Comparison of ENCODE assay signal across 10 mouse cellular contexts in genomic region chr1:14503881-14504742, GRCm38 (mm10).
A peak's percentile ranks its signal among the peaks of the same experiment; 100 is the strongest.
DNase-seq lines count a peak whose midpoint lies in the region; ATAC-seq lines count a peak whose summit lies in the region.
"Had no signal": no experiment of that assay in that cellular context is flagged by ENCODE, and none has a peak within 500 bp of the region (broad histone marks: within the 10 kb centered on the region; RNA-seq: fewer than 3 reads in every experiment).

No protein-coding gene starts in this region.

- 0 out of 2 replicates have a peak overlapping the region, but pooled peaks have one; percentile 7 for H3K9ac ChIP-seq in kidney, embryonic 14.5 days (ENCODE audit: low read depth, low read length)
- peak overlapping the region; percentile 37; the same call in 1 of the 2 replicates for H3K9ac ChIP-seq in embryonic facial prominence, embryonic 12.5 days
- no peak overlapping the region for H3K9ac ChIP-seq in intestine, embryonic 15.5 days
- no peak overlapping the region for H3K9ac ChIP-seq in liver, embryonic 12.5 days

- no peak for DNase-seq in kidney, adult 11 months
- peak; percentile 77 for DNase-seq in MN1 (ENCODE audit: low spot score)
- DNase-seq: kidney, adult 9 months had no signal

- H3K36me3 ChIP-seq in kidney, embryonic 14.5 days (ENCODE audit: control insufficient read depth, insufficient read depth, low read length): no peaks in the 10 kb centered on the region
- H3K36me3 ChIP-seq in embryonic facial prominence, embryonic 12.5 days: no peaks in the 10 kb centered on the region
- H3K36me3 ChIP-seq in intestine, embryonic 15.5 days: no peaks in the 10 kb centered on the region
- H3K36me3 ChIP-seq in liver, embryonic 12.5 days: no peaks in the 10 kb centered on the region

- peak overlapping the region; percentile 33 for H3K4me2 ChIP-seq in kidney, embryonic 14.5 days (replicated peaks; ENCODE audit: low read depth, low read length)
- peak overlapping the region; percentile 90 for H3K4me2 ChIP-seq in embryonic facial prominence, embryonic 12.5 days (replicated peaks)
- H3K4me2 ChIP-seq in intestine, embryonic 15.5 days (replicated peaks): 0 out of 2 replicates have a peak overlapping the region, but pooled peaks have one; percentile 1
- no peak overlapping the region for H3K4me2 ChIP-seq in liver, embryonic 12.5 days

- H3K27me3 ChIP-seq in kidney, embryonic 14.5 days (ENCODE audit: control insufficient read depth, insufficient read depth, low read length): peaks cover 34% of the 10 kb centered on the region
- peaks cover 12% of the 10 kb centered on the region; the same call in 1 of the 2 replicates for H3K27me3 ChIP-seq in embryonic facial prominence, embryonic 12.5 days
- peaks cover 30% of the 10 kb centered on the region for H3K27me3 ChIP-seq in intestine, embryonic 15.5 days (replicated peaks)
- peaks cover 70% of the 10 kb centered on the region for H3K27me3 ChIP-seq in liver, embryonic 12.5 days (replicated peaks)

- H3K4me3 ChIP-seq in kidney, embryonic 14.5 days (ENCODE audit: low read length): peak overlapping the region; percentile 17; the same call in 1 of the 2 replicates
- peak overlapping the region; percentile 32 for H3K4me3 ChIP-seq in embryonic facial prominence, embryonic 12.5 days
- H3K4me3 ChIP-seq in intestine, embryonic 15.5 days (replicated peaks): no peak overlapping the region
- H3K4me3 ChIP-seq in liver, embryonic 12.5 days: no peak overlapping the region
- H3K4me3 ChIP-seq: myocyte had no signal

- H3K27ac ChIP-seq in kidney, embryonic 14.5 days (ENCODE audit: low read depth, low read length): peak overlapping the region; percentile 42; the same call in 1 of the 2 replicates
- H3K27ac ChIP-seq in embryonic facial prominence, embryonic 12.5 days: peak overlapping the region; percentile 90
- H3K27ac ChIP-seq in intestine, embryonic 15.5 days: no peak overlapping the region
- H3K27ac ChIP-seq in liver, embryonic 12.5 days: no peak overlapping the region

- peak; percentile 26; the same call in 1 of the 2 replicates for ATAC-seq in kidney, embryonic 14.5 days (ENCODE audit: low FRiP score, low TSS enrichment)
- no peak for ATAC-seq in embryonic facial prominence, embryonic 12.5 days (ENCODE audit: insufficient number of reproducible peaks, insufficient read depth, low FRiP score, low TSS enrichment)
- no peak for ATAC-seq in intestine, embryonic 15.5 days
- no peak for ATAC-seq in frontal cortex, adult (ENCODE audit: low TSS enrichment)
- no peak for ATAC-seq in cerebellum, adult (ENCODE audit: insufficient number of reproducible peaks, low FRiP score, low TSS enrichment)
- ATAC-seq in liver, embryonic 12.5 days: no peak

- H3K9me3 ChIP-seq in kidney, embryonic 14.5 days (ENCODE audit: control insufficient read depth, low read length): no peaks in the 10 kb centered on the region
- H3K9me3 ChIP-seq in embryonic facial prominence, embryonic 12.5 days: no peaks in the 10 kb centered on the region
- H3K9me3 ChIP-seq in intestine, embryonic 15.5 days: no peaks in the 10 kb centered on the region
- no peaks in the 10 kb centered on the region for H3K9me3 ChIP-seq in liver, embryonic 12.5 days (replicated peaks)

- WGBS in kidney, embryonic 14.5 days: 4% methylated on average over 17 of the region's 17 CpGs
- WGBS in embryonic facial prominence, embryonic 12.5 days: 3% methylated on average over 17 of the region's 17 CpGs
- 14% methylated on average over 17 of the region's 17 CpGs for WGBS in intestine, embryonic 15.5 days
- 7% methylated on average over 17 of the region's 17 CpGs for WGBS in liver, embryonic 12.5 days (ENCODE audit: insufficient replicate concordance)

- H3K4me1 ChIP-seq in kidney, embryonic 14.5 days (ENCODE audit: control insufficient read depth, insufficient read depth, low read length): 0 out of 2 replicates have a peak, but pooled peaks cover 13% of the 10 kb centered on the region
- H3K4me1 ChIP-seq in embryonic facial prominence, embryonic 12.5 days: peaks cover 39% of the 10 kb centered on the region
- H3K4me1 ChIP-seq in intestine, embryonic 15.5 days (replicated peaks): peaks cover 13% of the 10 kb centered on the region
- 0 out of 2 replicates have a peak, but pooled peaks cover 6% of the 10 kb centered on the region for H3K4me1 ChIP-seq in liver, embryonic 12.5 days

Comparison
In these comparisons a context has a peak if more than half of its experiments do, and no peak if none do; other contexts are left out.
1. H3K27ac ChIP-seq: peak in kidney, embryonic 14.5 days (single experiment) and embryonic facial prominence, embryonic 12.5 days (single experiment); none in intestine, embryonic 15.5 days (single experiment) and liver, embryonic 12.5 days (single experiment).
2. H3K4me3 ChIP-seq: peak in kidney, embryonic 14.5 days (single experiment) and embryonic facial prominence, embryonic 12.5 days (single experiment); none in intestine, embryonic 15.5 days (single experiment) and liver, embryonic 12.5 days (single experiment).
3. H3K9ac ChIP-seq: peak in kidney, embryonic 14.5 days (single experiment) and embryonic facial prominence, embryonic 12.5 days (single experiment); none in intestine, embryonic 15.5 days (single experiment) and liver, embryonic 12.5 days (single experiment).